Mouse (Mus musculus) right cerebral cortex, postnatal 10 days (tissue): ENCODE data around the gene Uhrf2.
"Not testable (repeated sequence)": the region's sequence is repeated elsewhere in the genome, so short reads cannot be mapped to it uniquely, and the experiment has no call there.

Experiments
- DNase-seq, 2 experiments: peaks; one replicate each; pipeline ENCODE4 v3.0.0; 2021; ENCODE audit warnings: low spot score in 2 of 2

Uhrf2 gene

DNA sequence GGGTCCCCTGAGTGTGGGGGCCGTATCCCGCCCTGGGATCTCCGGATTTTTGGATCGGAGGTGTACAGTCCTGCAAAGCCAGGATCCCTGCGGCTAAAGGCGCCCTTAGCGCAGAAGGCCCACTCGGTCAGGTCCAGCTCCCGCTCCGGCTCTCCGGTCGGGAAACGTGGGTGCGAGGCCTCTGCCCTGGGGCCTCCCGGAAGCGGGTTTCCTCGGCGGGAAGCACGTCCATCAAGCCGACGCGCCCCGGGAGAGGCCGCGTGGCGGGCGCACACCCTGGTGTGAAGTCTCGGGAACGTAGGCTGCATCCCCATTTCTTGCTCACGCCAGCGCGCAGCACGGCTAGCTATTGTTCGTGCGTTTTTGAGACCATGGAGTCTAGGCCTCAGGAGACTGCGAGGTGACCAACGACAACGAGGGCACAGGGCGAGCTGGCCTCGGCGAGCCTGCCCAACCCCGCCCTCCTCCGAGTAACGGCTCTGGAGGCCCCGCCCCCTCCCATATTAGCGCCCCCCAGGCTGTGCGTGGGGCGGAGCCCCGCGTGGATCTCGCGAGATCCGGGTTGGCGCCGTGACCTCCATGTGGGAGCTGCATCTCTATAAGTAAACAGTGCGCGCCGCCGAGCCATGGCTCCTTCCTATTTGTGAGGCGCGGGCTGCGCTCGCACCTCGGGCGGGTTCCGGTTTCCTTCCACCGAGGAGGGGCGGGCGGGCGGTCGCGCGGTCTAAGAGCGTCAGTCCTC, at the start of gene Uhrf2:
TSS of gene Uhrf2 (plus strand) at position 620 of the 742 bp plus-strand sequence.
- peak; percentile 97 to 98 for DNase-seq

DNA sequence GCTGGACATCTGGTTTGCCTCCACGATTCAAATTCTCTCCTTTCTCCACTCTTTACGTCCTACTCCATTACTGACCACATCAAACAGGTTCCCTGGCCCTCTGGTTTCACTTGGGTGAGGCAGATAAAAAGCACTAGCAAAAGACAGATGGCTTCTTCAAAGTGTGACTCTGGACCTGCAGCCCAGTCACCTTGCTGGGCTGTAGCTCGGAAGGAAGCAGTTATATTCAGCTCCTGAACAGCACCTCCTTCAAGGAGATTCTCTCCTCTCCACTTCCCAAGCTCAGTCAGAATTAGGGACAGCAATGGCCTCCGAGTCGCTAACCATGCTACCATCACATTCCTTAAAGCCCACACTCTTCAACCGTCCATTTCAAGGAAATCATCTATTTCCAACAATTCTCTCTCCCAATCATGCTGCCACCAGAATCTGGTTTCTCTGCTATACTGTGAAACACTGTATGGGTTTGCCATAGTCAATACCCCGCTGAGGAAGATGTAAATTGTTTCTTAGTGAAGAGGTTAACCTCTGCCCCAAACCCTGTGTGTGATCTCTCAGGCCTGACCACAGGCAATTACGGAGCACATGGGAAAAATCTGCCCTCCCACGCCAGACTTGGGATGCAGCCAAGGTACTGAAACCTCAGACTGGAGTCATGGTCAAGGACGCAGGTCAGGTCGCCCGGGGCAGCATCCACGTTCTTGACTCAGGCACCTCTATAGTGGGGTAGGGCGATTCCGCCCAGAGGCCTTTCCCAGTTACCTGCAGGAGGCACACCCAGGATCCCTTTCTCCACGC, 45.9 kb upstream of the Uhrf2 start:
- no peak for DNase-seq

DNA sequence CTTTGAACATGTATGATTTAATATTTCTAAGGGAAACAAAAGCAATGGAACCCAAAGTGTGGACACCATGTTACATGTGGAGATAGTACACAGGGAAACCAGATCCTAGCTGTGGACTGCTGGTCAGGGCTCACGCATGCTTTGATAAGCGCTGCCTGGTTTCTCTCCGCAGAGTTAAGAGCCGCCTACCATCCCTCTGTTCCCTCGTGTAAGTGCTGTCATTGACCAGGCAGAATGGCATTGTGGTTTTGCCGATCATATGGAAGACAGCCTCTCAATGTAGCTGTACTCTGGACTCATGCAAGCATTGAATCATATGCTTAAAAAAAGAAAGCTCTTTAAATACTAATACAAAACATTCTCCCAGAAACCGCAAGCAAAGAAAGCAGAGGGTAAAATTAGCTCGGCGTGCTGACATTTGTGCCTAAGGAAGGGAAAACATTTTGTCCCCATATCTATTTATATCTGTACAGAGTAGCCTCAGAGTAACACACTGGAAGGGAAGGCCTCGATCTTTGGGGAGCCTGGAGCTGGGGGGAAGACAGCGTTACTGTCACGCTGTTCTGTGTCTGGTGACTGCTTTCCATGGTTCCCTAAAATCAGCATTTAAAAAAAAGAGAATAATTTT, 43.7 kb upstream of the Uhrf2 start:
- DNase-seq, result no peak

DNA sequence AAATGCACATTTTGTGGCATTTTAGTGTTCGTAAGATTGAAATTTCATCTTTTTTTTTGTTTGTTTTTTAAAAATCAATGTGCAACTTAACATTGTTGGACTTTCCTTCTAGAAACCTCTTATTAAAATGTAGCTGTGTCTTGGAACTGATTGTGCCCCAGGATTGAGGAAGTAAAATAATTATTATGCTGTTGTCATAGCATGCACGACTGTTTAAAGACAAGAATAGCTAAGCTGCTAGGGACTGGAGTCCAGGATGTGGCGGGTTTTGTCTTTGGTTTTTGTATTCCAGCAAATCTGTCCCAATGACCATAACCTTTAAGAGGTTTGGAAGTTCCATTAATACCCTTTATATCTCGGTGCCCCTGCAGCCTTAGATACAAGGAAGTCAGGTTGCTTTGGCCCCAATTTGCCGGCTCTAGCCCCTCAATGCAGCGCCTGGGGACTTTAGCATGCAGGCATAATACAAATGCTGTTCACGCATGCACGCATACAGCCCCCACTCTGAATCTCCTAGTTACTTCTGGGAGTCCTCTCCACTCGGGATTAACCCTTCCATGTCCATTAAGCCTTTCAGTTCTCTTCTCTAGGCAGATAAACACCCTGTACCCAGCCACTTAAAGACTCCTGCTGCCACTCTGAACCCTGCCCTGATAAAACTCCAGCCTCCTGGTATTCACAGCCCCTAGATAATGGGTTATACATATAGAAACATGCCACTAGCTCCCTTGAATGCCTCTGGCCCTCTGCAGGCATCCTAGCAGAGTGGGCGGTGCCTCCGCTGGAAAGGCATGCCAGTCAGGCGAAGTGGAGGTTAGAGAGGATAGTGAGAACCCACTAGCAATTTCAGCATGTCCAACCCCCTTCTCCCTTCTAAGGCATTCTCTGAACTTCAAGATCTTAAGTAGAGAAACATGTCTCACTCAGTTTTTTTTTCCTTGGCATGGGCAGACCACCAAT, 29.6 kb upstream of the Uhrf2 start:
- peak in 1 of 2 experiments; percentile 39 for DNase-seq

DNA sequence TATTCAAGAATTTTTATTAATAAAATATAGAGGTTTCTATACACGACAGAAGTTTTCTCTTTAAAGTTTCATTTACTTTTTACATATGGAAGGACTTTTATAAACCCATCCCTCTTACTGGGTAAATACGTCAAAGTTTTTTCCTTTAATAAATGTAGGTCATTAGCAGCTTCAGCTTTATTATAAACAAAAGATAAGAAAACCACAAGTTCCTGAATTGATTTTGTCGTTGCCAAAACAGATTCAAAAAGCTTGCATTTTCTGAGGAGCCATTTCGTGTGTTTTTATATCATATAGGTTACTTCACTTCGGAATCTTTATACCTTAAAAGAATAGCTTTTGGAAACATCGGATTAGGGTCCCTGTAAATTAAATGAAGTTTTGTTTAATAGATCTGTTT, 28.8 kb upstream of the Uhrf2 start:
- no peak for DNase-seq

DNA sequence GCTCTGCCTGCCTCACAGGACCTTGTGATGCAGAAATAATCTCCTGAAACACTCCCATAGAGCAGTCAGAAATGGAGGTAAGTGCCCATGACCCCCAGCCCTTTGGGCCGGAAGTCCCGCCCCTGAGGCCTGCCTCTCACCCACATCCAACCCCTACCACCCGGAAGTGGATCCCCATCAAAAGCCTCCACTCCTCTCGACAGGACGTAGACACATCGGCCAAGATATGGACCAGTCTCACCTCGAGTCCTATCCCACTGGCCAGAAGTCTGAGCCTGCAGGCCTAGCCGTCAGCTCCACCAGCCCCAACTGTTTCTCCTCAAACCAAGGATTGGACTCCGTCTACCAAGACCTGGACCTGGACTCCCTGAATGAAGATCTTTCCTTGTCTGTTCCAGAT, 26.7 kb upstream of the Uhrf2 start, which contains the start of gene Trpd52l3:
TSS of gene Trpd52l3 (plus strand) at position 170 of the 400 bp plus-strand sequence.
- no peak for DNase-seq

DNA sequence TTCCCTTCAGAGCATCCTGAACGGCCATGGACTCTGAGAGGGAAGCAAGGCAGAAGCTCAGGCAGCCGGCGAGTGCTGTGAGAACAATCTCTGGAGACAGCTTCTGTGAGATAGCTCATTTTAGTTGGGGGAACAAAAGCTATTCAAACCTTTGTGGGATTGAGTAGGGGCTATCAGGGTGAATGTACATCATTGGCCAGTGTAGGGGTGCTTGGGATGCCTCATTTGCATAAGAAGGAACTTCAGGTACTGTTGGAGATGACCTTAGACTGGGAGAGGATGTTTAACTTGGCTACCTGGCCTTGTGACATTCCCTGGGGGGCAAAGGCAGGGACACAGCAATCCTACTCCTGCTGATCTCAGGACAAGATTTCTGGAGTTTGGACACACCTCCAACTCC, 23.9 kb upstream of the Uhrf2 start:
- DNase-seq, result no peak

DNA sequence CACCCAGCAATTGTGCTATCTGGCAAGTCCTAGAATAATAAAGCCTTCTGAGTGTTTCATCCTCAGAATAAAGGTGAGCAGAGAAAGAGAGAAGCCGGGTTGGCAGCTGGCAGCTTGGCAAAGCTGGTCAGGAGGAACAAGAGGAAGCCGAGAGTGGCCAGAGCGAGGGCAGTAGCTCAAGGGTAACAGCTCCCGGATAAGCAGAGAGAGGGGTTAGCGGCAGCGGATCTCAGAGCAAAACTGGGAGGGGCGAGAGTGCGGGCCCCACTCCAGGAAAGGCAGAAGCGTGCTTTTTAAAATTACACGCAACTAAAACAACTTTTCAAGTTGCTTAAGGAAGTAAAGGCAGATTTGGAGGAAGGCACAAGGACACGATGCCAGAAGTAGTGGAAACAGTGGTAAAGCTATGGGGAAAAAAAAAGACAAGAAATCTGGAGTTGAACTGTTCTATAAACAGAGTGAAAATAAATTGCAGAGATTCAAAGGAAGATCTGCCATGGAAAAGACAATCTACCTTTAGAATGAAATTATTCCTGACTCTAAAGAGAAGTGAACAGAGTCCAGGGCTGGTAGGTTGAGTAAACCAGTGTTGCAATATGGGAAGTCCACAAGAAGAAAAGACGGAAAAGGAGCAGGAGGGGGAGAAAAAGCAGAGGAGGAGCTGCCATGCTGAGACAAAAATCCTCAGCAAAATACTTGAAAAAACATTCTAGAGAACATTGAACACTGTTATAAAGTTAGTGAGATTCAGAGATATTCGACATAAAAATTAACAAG, 19.6 kb upstream of the Uhrf2 start:
- no peak for DNase-seq

DNA sequence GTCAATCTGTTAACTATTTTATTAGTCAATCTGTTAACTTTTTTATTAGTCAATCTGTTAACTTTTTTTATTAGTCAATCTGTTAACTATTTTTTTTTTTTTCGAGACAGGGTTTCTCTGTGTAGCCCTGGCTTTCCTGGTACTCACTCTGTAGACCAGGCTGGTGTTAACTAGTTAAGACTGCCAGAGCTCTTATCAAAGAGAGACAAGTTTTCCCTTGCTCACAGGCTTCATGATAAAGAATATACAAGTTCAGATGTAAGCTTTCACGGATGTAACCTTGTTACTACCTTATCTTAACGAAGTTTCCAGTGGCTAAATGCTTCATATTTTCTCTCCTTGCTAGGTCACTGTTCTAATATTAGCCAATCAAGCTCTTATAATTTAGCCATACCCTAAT, 16.0 kb upstream of the Uhrf2 start:
- no peak for DNase-seq

DNA sequence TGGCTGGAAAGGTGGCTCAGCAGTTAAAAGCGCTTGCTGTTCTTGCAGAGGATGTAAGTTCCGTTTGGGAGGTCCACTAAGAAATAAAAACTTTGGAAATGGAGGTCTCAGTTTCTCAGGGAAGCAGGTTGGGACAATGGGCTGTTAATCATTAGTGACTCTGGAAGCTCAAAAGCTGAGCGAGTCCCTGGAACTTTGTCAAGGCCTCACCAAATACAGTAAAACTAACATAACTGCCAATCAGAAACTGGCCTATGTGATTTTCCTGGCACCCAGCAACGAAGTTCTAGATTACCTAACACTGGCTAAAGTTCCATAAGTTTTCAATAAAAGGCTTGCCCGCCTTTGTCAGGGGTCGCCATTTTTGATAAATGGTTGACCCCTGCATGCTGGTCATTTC, 14.2 kb upstream of the Uhrf2 start:
- no peak for DNase-seq

DNA sequence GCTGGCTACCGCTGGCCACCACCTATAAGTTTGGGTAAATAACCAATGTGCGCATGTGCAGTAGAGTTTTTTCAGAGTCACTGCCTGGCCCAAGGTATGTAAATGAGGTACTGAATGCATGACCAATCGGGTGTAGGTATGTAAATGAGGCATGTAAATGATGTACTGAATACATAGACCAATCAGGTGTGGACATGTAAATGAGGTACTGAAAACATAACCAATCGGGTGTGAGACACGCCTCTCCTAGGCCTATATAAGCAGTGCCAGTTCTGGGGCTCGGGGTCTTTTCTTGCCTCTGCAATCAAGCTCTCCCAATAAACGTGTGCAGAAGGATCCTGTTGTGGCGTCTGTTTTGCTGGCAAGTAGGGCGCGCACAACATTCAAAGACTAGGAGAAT, 6.9 kb upstream of the Uhrf2 start:
- DNase-seq, result not testable (repeated sequence)

DNA sequence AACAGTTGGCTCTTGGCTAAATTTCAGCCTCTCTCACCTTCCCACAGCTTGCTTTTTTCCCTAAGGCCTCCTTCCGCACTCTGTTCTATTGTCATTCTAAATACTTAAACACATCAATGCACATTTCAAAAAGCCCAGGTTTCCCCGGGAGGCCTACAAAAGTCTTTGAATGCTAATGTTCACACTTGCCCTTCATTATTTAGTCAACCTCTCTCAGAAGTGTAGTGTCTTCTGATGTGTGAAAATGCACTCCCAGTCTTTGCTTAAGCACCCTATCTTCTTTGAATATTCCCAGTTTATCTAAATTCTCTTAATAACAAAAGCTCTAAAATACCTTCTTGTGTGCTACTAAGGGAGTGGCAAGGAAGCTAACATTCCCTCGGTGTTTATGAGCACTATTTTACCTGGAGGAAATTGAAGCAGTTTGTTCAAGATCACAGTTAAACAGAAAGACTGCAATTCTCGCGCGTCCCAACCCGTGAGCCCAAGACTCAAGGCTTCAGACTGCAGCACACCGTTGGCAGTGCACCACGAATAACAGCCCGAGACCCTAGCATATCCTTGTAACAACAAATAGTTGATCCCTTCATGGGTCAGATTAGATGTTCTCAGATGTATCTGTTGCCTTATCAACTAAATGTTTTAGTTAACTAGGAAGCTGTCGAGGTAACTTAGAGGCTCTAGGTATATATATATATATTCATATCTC, 1.2 kb upstream of the Uhrf2 start:
- DNase-seq, result no peak

DNA sequence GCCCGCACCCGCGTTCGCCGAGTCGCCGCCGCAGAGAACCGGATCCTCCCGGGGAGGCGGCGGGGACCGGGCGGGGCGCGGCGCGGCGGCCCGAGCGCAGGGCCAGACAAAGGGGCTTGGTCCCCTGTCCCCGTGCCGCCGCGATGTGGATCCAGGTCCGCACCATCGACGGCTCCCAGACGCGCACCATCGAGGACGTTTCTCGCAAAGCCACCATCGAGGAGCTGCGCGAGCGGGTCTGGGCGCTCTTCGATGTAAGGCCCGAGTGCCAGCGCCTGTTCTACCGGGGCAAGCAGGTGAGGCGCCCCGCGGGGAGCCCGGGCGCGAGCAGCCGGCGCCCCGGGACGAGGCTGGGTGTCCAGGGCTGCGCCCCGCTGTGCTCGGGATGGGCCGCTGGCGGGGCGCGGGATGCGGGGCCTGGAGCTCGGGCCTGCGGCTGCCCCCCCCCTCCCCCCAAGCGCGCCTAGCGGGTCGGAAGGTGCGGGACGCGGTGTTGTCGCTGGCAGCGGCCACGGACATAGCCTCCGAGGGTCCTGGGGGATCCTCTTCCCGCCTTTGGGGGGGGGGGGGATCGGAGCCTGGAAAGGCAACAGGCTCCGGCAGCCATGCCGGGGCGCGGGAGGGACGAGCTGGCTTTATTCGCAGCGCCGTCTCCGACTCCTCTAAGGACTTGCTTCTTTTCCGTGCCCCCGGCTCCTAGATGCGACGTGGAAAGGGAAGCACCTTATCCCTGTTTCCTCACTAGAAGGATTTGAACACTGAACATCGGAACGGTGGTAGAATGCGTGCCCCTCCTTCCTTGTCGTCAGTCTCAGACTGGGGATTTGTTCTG, 539 bp downstream of the Uhrf2 start:
- peak; percentile 36 to 42 for DNase-seq

DNA sequence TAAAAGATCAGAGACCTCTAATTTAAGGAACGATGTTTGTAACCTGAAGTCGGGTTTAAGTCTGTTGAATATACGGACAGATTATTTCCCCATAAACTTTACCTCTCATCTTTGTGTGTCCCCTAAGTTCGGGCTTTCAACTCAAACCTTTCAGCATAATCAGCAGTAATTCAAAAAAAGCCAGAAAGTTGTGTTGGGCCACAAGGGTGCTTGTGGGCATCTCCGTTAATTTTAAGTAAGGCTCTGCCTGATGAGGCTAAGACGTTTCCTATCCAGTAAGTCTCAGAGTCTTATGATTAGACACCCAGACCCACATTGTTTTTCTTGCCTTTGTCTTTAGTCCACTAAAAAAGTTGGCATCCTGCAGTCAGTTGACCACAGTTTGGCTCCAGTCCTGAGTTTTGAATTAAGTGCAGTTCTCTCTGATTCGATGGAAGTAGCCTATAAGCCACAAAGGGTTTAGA, 1.2 kb downstream of the Uhrf2 start:
- no peak for DNase-seq

DNA sequence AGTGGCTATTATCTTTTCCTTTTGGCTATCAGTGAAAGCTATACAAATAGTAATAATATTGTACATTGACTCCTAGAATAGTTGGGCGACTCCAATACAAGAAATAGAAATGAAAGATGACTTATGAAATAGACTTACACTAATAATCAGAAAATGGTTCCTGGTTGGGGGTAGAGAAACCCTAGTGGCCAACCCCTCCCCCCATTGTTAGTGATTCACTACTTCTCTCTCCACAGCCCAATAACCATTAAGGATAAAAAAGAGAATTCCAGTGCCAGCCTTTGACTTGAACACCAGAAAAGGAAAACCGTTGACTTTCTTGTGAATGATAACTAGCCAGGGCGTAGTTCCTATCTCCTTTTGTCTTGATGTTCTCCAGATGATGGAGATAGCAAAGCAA, 1.9 kb downstream of the Uhrf2 start:
- no peak for DNase-seq

DNA sequence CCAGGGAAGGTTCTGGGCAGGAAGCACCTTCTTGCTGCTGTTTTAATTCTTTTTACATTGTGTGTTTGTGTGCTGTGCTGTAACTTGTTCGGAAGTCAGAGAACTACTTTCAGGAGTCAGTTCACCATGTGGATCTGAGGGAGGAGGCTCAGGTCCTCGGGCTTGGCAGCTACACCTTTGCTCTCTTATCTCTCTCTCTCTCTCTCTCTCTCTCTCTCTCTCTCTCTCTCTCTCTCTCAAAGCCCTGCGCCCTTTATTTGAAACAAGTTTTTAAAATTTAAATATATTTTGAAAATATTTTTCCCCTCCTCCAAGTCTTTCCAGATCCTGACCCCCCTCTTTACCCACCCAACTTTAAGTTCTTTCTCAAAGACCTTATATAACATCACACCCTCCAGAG, 5.0 kb downstream of the Uhrf2 start:
- no peak for DNase-seq

DNA sequence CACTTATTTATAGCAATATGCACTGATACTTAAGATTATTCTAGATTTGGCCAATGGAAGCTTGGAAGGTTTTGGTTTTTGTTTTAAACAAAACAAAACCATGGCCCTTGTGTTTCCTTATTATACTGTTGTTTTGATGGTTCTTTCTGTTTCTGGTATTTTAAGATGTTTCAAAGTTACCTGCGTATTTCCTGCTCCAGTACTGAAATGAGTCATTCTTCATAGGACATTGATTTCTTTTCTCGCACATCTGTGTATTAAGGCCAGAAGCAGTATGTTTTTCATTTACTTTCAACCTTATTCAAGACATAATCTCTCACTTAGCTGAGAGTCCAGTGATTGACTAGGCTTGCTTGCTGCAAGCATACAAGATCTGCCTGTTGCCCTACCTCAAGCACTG, 13.4 kb downstream of the Uhrf2 start:
- no peak for DNase-seq

DNA sequence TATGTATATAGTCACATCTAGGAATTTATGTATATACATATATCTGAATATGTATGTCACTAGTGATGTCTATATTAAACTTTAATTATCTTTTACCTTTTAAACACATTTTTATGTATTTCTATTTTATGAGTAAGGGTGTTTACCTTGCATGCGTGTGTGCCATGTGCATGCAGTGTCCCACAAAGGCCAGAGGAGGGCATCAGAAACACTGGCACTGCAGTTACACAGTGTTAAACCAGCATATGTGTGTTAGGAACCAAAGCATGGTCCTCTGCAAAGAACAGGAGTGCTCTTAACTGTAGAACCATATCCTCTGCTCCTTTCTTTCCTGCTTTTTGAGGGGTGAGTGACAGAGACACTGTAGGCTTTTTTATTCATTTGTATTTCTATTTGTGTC, 14.3 kb downstream of the Uhrf2 start:
- DNase-seq, result no peak

DNA sequence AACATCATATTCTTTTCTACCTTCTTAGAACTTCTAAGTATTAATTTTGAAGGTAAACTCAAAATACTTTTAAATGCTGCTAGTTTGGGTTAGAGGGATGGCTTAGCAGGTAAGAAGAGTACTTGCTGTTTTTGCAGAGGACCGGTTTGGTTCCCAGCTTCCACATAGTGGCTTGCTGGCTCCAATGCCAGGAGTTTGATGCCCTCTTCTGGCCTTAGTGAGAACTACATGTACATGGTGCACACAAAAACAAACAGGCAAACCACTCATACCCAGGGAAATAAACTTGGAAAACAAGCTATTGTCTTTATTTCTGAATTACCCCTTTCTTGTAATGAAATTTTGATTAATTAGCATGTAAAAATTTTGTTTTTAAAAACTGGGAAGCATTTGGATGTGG, 15.5 kb downstream of the Uhrf2 start:
- no peak for DNase-seq
